Mouse (Mus musculus) myocyte (in vitro differentiated cells): ENCODE measurements around the gene Mgat5b. TPM values are rescaled to one million over a fixed set of nuclear protein-coding genes. Genes with fewer than 3 reads are reported as not detected.

ENCODE experiments used
- H3K27me3 ChIP-seq: one replicate; pipeline ENCODE4 v1.6.1; 2011; ENCODE audit not compliant: control insufficient read depth, insufficient read depth, insufficient read length
- H3K36me3 ChIP-seq: one replicate; pipeline ENCODE4 v1.6.1; 2011; ENCODE audit not compliant: control insufficient read depth, insufficient read depth
- H3K4me2 ChIP-seq: one replicate; pipeline ENCODE4 v1.6.1; 2011; ENCODE audit warnings: low read depth, control low read depth
- H3K4me3 ChIP-seq: one replicate; pipeline ENCODE4 v1.5.1; 2011; ENCODE audit warnings: mild to moderate bottlenecking, control low read depth, moderate library complexity
- H3K79me2 ChIP-seq: one replicate; pipeline ENCODE4 v1.6.1; 2011; ENCODE audit not compliant: control insufficient read depth, insufficient read depth
- H3ac ChIP-seq: one replicate; pipeline ENCODE4 v1.6.1; 2011; ENCODE audit not compliant: control insufficient read depth, insufficient read length
- CEBPB ChIP-seq: IDR thresholded peaks from 2 replicates; pipeline ENCODE4 v1.6.1; 2011; ENCODE audit warnings: mild to moderate bottlenecking, moderate library complexity; ENCODE audit not compliant: poor library complexity, insufficient read depth, severe bottlenecking
- E2F4 ChIP-seq: IDR thresholded peaks from one replicate; pipeline ENCODE4 v1.6.1; 2011; ENCODE audit warnings: mild to moderate bottlenecking, control low read depth, moderate library complexity; ENCODE audit not compliant: insufficient read depth
- MAX ChIP-seq: IDR thresholded peaks from one replicate; pipeline ENCODE4 v1.6.1; 2011; ENCODE audit warnings: low read depth, mild to moderate bottlenecking, control low read depth
- MYOD1 ChIP-seq, 3 experiments: IDR thresholded peaks; one replicate each; pipeline ENCODE4 v1.6.1; 2011; ENCODE audit warnings: control low read depth in 2 of 3, low read depth in 2 of 3, mild to moderate bottlenecking in 2 of 3, moderate library complexity in 1 of 3; ENCODE audit not compliant: insufficient read length in 2 of 3, control insufficient read depth in 1 of 3
- MYOG ChIP-seq, 3 experiments: IDR thresholded peaks; one replicate each; pipeline ENCODE4 v1.6.1; 2011; ENCODE audit warnings: control low read depth in 2 of 3, low read depth in 2 of 3, mild to moderate bottlenecking in 2 of 3; ENCODE audit not compliant: insufficient read length in 2 of 3, control insufficient read depth in 1 of 3, insufficient read depth in 1 of 3
- POLR2A ChIP-seq: IDR thresholded peaks from one replicate; pipeline ENCODE4 v1.6.1; 2011; ENCODE audit warnings: low read depth, mild to moderate bottlenecking, control low read depth, moderate library complexity; ENCODE audit not compliant: insufficient read length
- POLR2AphosphoS2 ChIP-seq: IDR thresholded peaks from one replicate; pipeline ENCODE4 v1.6.1; 2011; ENCODE audit warnings: low read depth, control low read depth; ENCODE audit not compliant: insufficient read length
- REST ChIP-seq: IDR thresholded peaks from one replicate; pipeline ENCODE4 v1.6.1; 2011; ENCODE audit warnings: mild to moderate bottlenecking, control low read depth, moderate library complexity; ENCODE audit not compliant: insufficient read depth, insufficient read length
- SRF ChIP-seq: IDR thresholded peaks from one replicate; pipeline ENCODE4 v1.6.1; 2011; ENCODE audit warnings: low read depth; ENCODE audit not compliant: control insufficient read depth, insufficient read length
- TCF12 ChIP-seq: IDR thresholded peaks from one replicate; pipeline ENCODE4 v1.6.1; 2011; ENCODE audit warnings: mild to moderate bottlenecking, control low read depth; ENCODE audit not compliant: poor library complexity, insufficient read depth, severe bottlenecking
- TCF3 ChIP-seq: IDR thresholded peaks from one replicate; pipeline ENCODE4 v1.6.1; 2011; ENCODE audit warnings: low read depth, control low read depth; ENCODE audit not compliant: insufficient read length
- USF1 ChIP-seq: IDR thresholded peaks from one replicate; pipeline ENCODE4 v1.6.1; 2011; ENCODE audit warnings: low read depth, mild to moderate bottlenecking, control low read depth, moderate library complexity
- polyA plus RNA-seq: library from polyadenylated mRNA; unstranded; fragments of >200 nt; fragmentation: generic; extraction: Trizol; gene quantifications from one replicate; pipeline ENCODE4 v1.2.1, GENCODE M21; 2012; ENCODE audit warnings: missing spikeins

Mgat5b gene
- polyA plus RNA-seq, 1 experiment: not detected

- H3K4me3 ChIP-seq: no peak overlapping the region
- H3ac ChIP-seq: no peak overlapping the region
- H3K36me3 ChIP-seq: no peaks in the 10 kb centered on the region
- TF ChIP-seq MYOG (IDR thresholded peaks at IDR 0.05; ENCODE audit: control insufficient read depth in 1 of 3, insufficient read depth in 1 of 3, insufficient read length in 2 of 3, low read depth in 2 of 3): no peak
- no peak for TF ChIP-seq TCF12
- peak in 1 of 3 experiments; percentile 15 for TF ChIP-seq MYOD1 (IDR thresholded peaks at IDR 0.05; ENCODE audit: control insufficient read depth in 1 of 3, insufficient read length in 2 of 3, low read depth in 2 of 3)
- TF ChIP-seq POLR2AphosphoS2: no peak
- no peak for TF ChIP-seq SRF
- TF ChIP-seq E2F4: no peak
- TF ChIP-seq USF1: no peak
- no peak for TF ChIP-seq TCF3
- H3K4me2 ChIP-seq: no peak overlapping the region
- H3K79me2 ChIP-seq: no peaks in the 10 kb centered on the region
- peaks cover 85% of the 10 kb centered on the region for H3K27me3 ChIP-seq
Measured at GRCm38 (mm10) chr11:116974341-116974740, 55.7 kb downstream of the Mgat5b start.

- TF ChIP-seq POLR2AphosphoS2: no peak
- no peak for TF ChIP-seq MAX
- no peak for TF ChIP-seq POLR2A
- no peak for TF ChIP-seq MYOG (IDR thresholded peaks at IDR 0.05; ENCODE audit: control insufficient read depth in 1 of 3, insufficient read depth in 1 of 3, insufficient read length in 2 of 3, low read depth in 2 of 3)
- no peak for TF ChIP-seq TCF12
- TF ChIP-seq TCF3: no peak
- TF ChIP-seq SRF: no peak
- no peak for TF ChIP-seq USF1
- no peak for TF ChIP-seq REST
- no peak for TF ChIP-seq CEBPB
- TF ChIP-seq E2F4: no peak
- TF ChIP-seq MYOD1 (IDR thresholded peaks at IDR 0.05; ENCODE audit: control insufficient read depth in 1 of 3, insufficient read length in 2 of 3, low read depth in 2 of 3): no peak
- no peaks in the 10 kb centered on the region for H3K79me2 ChIP-seq
- no peak overlapping the region for H3K4me2 ChIP-seq
- H3K27me3 ChIP-seq: peaks cover 73% of the 10 kb centered on the region
- H3K36me3 ChIP-seq: no peaks in the 10 kb centered on the region
- H3ac ChIP-seq: no peak overlapping the region
- H3K4me3 ChIP-seq: no peak overlapping the region
Measured at GRCm38 (mm10) chr11:116980313-116980712, 61.6 kb downstream of the Mgat5b start.

- H3ac ChIP-seq: no peak overlapping the region
- H3K27me3 ChIP-seq: peaks cover 75% of the 10 kb centered on the region
- TF ChIP-seq USF1 (no peak), E2F4 (no peak)
- no peaks in the 10 kb centered on the region for H3K36me3 ChIP-seq
- H3K79me2 ChIP-seq: no peaks in the 10 kb centered on the region
- H3K4me3 ChIP-seq: no peak overlapping the region
- H3K4me2 ChIP-seq: no peak overlapping the region
Measured at GRCm38 (mm10) chr11:116982543-116982942, 63.9 kb downstream of the Mgat5b start.

GRCm38 (mm10) chr11:116985504-116986385 is 67.1 kb downstream of the Mgat5b start:
- Histone ChIP-seq H3K27me3 (peaks cover 74% of the 10 kb centered on the region), H3K4me3 (no peak overlapping the region), H3K4me2 (no peak overlapping the region), H3ac (no peak overlapping the region), H3K36me3 (no peaks in the 10 kb centered on the region), H3K79me2 (no peaks in the 10 kb centered on the region)
- TF ChIP-seq REST (no peak), TCF12 (no peak), MAX (no peak)

- H3K27me3 ChIP-seq: peaks cover 77% of the 10 kb centered on the region
- no peak overlapping the region for H3ac ChIP-seq
Measured at GRCm38 (mm10) chr11:116988131-116988530, 69.5 kb downstream of the Mgat5b start.

More at GRCm38 (mm10) chr11:116988131-116988530, 69.5 kb downstream of the Mgat5b start:
- Histone ChIP-seq H3K4me3 (no peak overlapping the region), H3K79me2 (no peaks in the 10 kb centered on the region), H3K4me2 (no peak overlapping the region), H3K36me3 (no peaks in the 10 kb centered on the region)
- no peak for TF ChIP-seq POLR2A
- TF ChIP-seq REST: no peak
- TF ChIP-seq USF1: no peak
- TF ChIP-seq MAX: no peak
- TF ChIP-seq E2F4: no peak
- no peak for TF ChIP-seq SRF
- TF ChIP-seq POLR2AphosphoS2: no peak
- no peak for TF ChIP-seq TCF12
- TF ChIP-seq CEBPB: no peak
- TF ChIP-seq TCF3: no peak
- no peak for TF ChIP-seq MYOG (IDR thresholded peaks at IDR 0.05; ENCODE audit: control insufficient read depth in 1 of 3, insufficient read depth in 1 of 3, insufficient read length in 2 of 3, low read depth in 2 of 3)
